Mouse (Mus musculus): ENCODE results near the gene Fndc1.

The Fndc1 gene

GRCm38 (mm10) chr17:7826819-7827515, at the start of gene Fndc1:
Gene Fndc1 (minus strand): TSS chr17:7827302.
- peak in 1 of 2 experiments; percentile 23 for DNase-seq

DNA sequence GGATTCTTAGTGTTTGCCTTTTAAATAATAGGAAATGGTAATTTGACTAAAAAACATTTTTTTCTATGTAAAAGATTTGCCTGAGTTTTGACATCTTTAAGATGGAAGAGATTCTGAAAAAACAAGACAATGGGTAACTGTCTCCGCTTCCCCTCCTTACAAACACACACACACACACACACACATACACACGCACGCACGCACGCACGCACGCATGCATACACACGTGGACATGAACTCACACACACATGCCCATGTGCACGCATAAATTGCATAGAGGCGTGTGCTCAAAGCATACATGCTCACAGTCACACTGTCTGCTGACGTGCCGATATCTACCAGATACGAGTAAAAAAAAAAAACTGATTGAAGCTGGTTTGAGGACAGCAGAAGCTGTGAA, 49.4 kb upstream of the Fndc1 start:
- no peak for DNase-seq

- DNase-seq, result peak; percentile 68 to 83
Observed at GRCm38 (mm10) chr17:7875941-7876461, 48.9 kb upstream of the Fndc1 start.

DNA sequence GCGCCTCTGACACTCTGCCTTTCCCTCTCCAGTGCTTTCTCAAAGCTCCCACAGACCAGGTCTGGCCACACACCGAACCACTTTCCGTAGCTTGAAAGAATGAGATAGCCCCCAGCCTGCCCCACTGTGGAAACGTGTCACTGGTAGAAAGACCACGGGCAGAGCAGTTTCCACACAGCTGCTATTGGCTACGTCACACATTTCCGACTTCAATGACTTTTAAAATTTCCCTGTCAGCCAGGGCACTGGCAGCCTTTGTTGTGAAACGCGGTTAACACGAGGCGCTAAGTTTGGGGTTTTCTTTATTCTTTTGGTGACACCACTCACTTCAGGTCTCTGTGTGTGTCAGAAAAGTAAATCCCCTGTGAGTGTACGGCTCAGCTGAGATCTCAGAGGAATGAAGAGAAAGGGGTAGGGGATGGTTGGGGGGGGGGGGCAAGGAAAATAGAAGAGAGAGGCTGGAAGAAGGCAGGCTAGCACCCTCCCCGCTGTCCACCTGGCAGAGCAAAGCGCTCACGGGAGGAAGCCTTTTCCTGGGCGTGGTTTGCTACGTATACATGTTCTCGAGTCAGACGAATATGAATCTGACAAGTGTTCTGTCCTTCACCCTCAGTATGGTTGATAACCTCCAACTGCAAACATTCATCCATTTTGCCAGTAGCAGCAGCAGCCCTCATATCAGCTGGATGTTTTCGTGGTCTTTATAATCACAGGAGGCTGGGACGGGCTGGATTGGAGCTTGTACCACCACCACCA, 47.9 kb upstream of the Fndc1 start:
- no peak for DNase-seq

GRCm38 (mm10) chr17:7873382-7873781, 46.3 kb upstream of the Fndc1 start:
- no peak for DNase-seq

DNA sequence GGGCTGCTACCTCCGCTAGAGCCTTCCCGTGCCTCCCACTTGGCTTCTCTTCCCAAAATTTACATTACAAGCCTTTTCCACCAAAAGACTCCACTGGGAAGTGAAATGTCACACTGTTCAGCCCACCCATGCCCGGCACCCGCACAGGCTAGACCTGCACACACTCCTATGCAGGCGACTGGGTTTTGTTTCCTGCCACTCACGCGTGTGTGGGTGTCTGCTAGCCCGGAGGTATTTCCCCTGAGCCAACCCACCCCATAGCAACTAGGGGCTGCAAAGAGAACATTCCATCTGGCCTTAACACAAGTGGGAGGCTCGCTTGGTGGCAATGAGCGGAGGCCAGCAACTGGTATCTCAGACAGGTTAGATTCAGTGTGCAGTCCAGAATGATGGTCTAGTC, 44.7 kb upstream of the Fndc1 start:
- no peak for DNase-seq

DNA sequence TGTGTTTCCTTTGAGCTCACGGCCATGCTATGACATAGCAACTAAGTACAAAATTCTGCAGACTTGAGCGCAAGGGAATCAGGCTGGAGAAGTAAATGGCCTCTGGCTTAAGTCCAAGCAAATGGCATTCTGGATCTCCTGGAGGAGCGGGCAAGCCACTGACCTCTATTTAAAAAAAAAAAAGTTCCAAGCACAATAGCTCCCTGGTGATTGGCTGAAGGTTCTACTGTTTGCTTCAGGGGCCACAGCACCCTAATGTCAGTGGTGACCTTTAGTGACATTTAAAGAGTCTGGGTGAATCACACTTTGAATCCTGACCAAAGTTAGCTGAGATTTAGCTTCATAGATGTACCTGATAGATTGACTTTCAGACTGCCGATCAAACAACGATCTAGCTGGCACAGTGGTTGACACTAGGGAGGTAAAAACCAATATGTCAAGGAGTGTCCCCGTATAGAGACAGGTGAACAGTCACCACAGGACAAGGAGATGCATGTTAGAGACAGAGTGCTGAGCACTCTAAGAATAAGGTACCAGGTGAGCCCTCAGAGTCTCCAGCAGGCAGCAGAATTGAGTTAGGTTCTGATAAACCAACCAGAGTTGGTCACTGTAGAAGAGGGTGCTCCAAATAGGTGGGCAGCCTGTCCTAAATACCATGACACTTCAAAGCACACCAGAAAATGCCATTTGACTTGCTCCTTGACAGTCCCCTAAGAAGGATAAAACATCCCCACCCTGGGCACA, 43.9 kb upstream of the Fndc1 start:
- peak in 1 of 2 experiments; percentile 19 for DNase-seq

DNA sequence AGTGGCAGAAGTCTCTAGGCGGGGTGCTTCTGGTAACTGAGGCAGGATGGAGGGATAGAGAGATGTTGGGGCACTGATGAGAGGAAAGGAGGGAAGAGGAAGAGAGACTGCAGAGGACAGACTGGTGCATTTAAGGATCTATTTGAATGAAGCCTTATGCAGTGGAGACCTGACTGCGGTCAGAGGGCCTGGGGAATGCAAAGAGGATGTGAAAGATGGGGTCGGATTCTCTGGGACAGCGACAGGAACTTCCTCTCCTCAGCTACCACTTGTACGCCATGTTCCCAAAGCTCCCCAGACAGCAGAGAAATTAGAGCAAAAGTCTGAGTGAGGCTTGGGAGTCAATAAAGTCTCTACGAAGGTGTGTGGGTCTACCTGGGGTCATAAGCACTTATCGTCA, 42.0 kb upstream of the Fndc1 start:
- DNase-seq, result no peak

GRCm38 (mm10) chr17:7868631-7869030, 41.5 kb upstream of the Fndc1 start:
- DNase-seq, result peak; percentile 36 to 68

- peak in 1 of 2 experiments; percentile 17 for DNase-seq
Observed at GRCm38 (mm10) chr17:7864740-7865139, 37.6 kb upstream of the Fndc1 start.

GRCm38 (mm10) chr17:7863745-7864144, 36.6 kb upstream of the Fndc1 start:
- DNase-seq, result peak in 1 of 2 experiments; percentile 65

- no peak for DNase-seq
Observed at GRCm38 (mm10) chr17:7860845-7861360, 33.8 kb upstream of the Fndc1 start.

- no peak for DNase-seq
Observed at GRCm38 (mm10) chr17:7857658-7858057, 30.6 kb upstream of the Fndc1 start.

DNA sequence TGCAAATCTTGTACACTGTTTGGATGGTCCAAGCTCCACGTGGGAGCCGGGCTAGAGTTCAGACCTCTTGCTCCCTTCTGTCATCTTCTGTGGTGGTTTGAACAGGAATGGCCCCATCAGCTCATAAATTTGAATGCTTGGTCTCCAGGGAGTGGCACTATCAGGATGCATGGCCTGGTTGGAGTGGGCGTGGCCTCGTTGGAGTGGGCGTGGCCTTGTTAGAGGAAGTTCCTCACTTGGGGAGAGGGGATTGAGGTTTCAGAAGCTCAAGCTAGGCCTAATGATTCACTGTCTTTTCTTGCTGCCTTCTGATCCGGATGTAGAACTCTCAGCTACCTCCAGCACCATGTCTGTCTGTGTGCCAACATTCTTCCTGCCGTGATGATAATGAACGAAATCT, 28.7 kb upstream of the Fndc1 start:
- no peak for DNase-seq

DNA sequence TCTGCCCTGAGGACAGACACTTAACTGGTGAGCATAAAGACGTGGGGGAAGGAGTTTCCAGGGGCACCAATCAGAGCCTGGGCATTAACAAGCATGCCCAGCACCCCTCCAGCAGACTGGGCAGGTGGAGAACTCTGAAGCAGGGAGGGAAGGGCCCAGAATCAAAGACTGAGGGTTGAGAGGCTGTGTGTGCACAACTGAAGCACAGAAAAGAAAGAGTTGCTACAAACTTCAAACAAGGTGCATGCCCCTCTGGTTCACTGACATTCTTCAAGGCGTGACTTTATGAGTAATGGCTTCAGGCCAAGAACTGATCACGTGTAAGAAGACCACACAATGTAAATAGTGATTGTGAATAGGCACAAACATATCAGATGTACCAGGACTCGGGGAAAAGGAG, 24.9 kb upstream of the Fndc1 start:
- DNase-seq, result no peak

GRCm38 (mm10) chr17:7851527-7851926, 24.4 kb upstream of the Fndc1 start:
- no peak for DNase-seq

DNA sequence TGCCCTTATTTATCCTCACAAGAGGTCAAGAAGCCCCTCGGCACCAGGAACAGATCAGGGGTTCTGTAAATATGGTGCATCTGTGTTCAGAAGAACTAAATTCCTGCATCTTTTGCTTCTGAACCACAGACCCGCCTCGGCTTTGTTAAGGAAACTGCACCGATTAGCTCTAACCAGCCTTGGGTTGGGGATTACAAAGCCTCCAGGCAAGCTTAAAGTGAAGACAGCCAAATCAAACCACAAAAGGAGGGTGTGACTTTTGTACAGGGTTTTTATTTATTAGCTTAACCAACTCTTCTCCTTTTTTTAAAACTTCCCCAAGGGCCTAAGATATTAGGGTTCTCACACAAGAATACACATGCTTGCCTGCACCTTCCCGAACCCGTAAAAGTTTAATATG, 23.1 kb upstream of the Fndc1 start:
- no peak for DNase-seq

DNA sequence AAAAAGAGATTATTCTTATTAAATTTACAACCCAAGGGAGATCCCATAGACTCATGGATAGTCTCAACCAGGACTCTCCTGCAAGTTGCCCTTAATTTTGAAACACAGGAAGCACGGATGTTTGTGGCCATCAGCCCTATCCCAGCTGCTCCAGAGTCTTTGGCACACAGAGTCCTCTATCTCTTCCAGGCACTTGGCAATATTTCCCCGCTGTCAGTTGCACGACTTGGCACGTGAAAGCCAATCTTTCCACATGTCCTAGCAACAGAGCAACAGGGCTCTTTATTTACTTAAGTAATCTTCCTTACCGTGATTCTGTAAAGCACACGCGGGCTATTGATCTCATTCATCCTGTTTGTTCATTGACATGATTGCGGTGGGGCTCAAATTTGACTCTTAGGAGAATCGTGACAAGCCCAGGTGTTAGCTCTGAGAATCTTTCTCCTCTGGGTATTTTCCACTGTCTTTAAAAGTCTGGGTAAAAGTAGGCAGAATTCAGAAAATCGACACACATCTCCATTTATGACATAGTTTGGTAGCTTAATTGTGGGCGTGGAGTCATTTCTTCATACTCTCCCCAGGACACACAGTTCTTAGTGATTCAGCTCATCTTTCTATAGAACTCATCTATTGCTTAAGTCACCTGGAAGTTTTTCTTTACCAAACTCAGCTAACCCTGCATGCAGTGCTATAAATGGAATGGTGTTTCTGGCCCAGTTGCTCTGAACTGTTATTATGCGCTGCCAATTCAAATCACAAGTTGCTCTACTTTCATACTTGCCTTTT, 13.6 kb upstream of the Fndc1 start:
- no peak for DNase-seq

- DNase-seq, result no peak
Observed at GRCm38 (mm10) chr17:7827586-7827985, 484 bp upstream of the Fndc1 start.

DNA sequence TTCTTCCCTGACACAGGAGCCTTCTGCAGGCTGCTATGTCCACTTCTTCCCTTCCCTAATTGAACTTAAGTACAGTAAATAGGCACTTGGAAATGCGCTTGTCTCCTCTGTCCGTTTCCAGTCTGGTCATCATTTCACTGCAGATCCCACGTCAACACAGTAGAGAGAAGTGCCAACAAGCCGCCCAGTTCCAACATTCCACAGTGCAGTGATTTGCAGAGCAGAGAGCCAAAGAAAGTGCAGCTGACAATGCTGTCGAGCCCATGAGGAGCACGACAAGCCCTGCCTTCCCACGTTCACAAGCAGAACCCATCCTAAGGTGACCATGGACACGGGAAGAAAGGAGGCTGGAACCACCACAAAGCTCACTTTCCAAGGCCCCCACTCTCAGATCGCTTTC, 1.7 kb downstream of the Fndc1 start:
- no peak for DNase-seq

- peak in 1 of 2 experiments; percentile 28 for DNase-seq
Observed at GRCm38 (mm10) chr17:7821553-7822186, 5.4 kb downstream of the Fndc1 start.

- no peak for DNase-seq
Observed at GRCm38 (mm10) chr17:7820176-7820575, 6.9 kb downstream of the Fndc1 start.

Measured in kidney, adult 8-10 months (tissue).